Mouse (Mus musculus) myocyte (in vitro differentiated cells): ENCODE data around the gene Npepl1.

Experiments used
- CEBPB ChIP-seq: IDR thresholded peaks from 2 replicates; pipeline ENCODE4 v1.6.1; 2011; ENCODE audit warnings: mild to moderate bottlenecking, moderate library complexity; ENCODE audit not compliant: poor library complexity, insufficient read depth, severe bottlenecking
- E2F4 ChIP-seq: IDR thresholded peaks from one replicate; pipeline ENCODE4 v1.6.1; 2011; ENCODE audit warnings: mild to moderate bottlenecking, control low read depth, moderate library complexity; ENCODE audit not compliant: insufficient read depth
- MAX ChIP-seq: IDR thresholded peaks from one replicate; pipeline ENCODE4 v1.6.1; 2011; ENCODE audit warnings: low read depth, mild to moderate bottlenecking, control low read depth
- POLR2A ChIP-seq: IDR thresholded peaks from one replicate; pipeline ENCODE4 v1.6.1; 2011; ENCODE audit warnings: low read depth, mild to moderate bottlenecking, control low read depth, moderate library complexity; ENCODE audit not compliant: insufficient read length
- POLR2AphosphoS2 ChIP-seq: IDR thresholded peaks from one replicate; pipeline ENCODE4 v1.6.1; 2011; ENCODE audit warnings: low read depth, control low read depth; ENCODE audit not compliant: insufficient read length
- REST ChIP-seq: IDR thresholded peaks from one replicate; pipeline ENCODE4 v1.6.1; 2011; ENCODE audit warnings: mild to moderate bottlenecking, control low read depth, moderate library complexity; ENCODE audit not compliant: insufficient read depth, insufficient read length
- SRF ChIP-seq: IDR thresholded peaks from one replicate; pipeline ENCODE4 v1.6.1; 2011; ENCODE audit warnings: low read depth; ENCODE audit not compliant: control insufficient read depth, insufficient read length
- TCF12 ChIP-seq: IDR thresholded peaks from one replicate; pipeline ENCODE4 v1.6.1; 2011; ENCODE audit warnings: mild to moderate bottlenecking, control low read depth; ENCODE audit not compliant: poor library complexity, insufficient read depth, severe bottlenecking
- TCF3 ChIP-seq: IDR thresholded peaks from one replicate; pipeline ENCODE4 v1.6.1; 2011; ENCODE audit warnings: low read depth, control low read depth; ENCODE audit not compliant: insufficient read length
- USF1 ChIP-seq: IDR thresholded peaks from one replicate; pipeline ENCODE4 v1.6.1; 2011; ENCODE audit warnings: low read depth, mild to moderate bottlenecking, control low read depth, moderate library complexity

GRCm38 (mm10) chr2:174120631-174121030 is 10.5 kb downstream of the Npepl1 start:
- TF ChIP-seq E2F4, result no peak
- no peak for TF ChIP-seq USF1
- TF ChIP-seq POLR2A, result no peak
- TF ChIP-seq MAX, result no peak
- no peak for TF ChIP-seq TCF3
- TF ChIP-seq SRF, result no peak
- no peak for TF ChIP-seq TCF12
- TF ChIP-seq REST, result no peak
- no peak for TF ChIP-seq POLR2AphosphoS2
- TF ChIP-seq CEBPB, result no peak
